Mouse (Mus musculus) frontal cortex, adult 2 months (tissue): ENCODE data around the gene Kank2. TPM values are rescaled to one million over a fixed set of nuclear protein-coding genes. Genes with fewer than 3 reads are reported as not detected.
"Not testable (repeated sequence)": the region's sequence is repeated elsewhere in the genome, so short reads cannot be mapped to it uniquely, and the experiment has no call there.

Experiments used
- DNase-seq, 2 experiments: peaks; one replicate each; pipeline ENCODE4 v3.0.0; 2022; ENCODE audit warnings: low spot score in 1 of 2; ENCODE audit errors: extremely low spot score in 1 of 2
- polyA plus RNA-seq: library from polyadenylated mRNA; depleted of rRNA; stranded (reverse); fragments of >200 nt; gene quantifications from 2 replicates; pipeline ENCODE4 v1.2.3, GENCODE M21; 2012

Gene Kank2
- polyA plus RNA-seq, 1 experiment: 8.0 TPM

- DNase-seq: no peak
Measured at GRCm38 (mm10) chr9:21787654-21788053, 10.9 kb downstream of the Kank2 start.

- peak in 1 of 2 experiments; percentile 73 for DNase-seq
Measured at GRCm38 (mm10) chr9:21786906-21787305, 11.6 kb downstream of the Kank2 start.

- not testable (repeated sequence) for DNase-seq
Measured at GRCm38 (mm10) chr9:21786309-21786708, 12.2 kb downstream of the Kank2 start.

GRCm38 (mm10) chr9:21784517-21785307, 13.8 kb downstream of the Kank2 start:
- no peak for DNase-seq

GRCm38 (mm10) chr9:21781657-21782468, 16.7 kb downstream of the Kank2 start:
- no peak for DNase-seq

GRCm38 (mm10) chr9:21777726-21778125, 20.8 kb downstream of the Kank2 start:
- no peak for DNase-seq

- DNase-seq: no peak
Measured at GRCm38 (mm10) chr9:21774353-21774752, 24.2 kb downstream of the Kank2 start.

GRCm38 (mm10) chr9:21773396-21773795, 25.1 kb downstream of the Kank2 start:
- DNase-seq: not testable (repeated sequence)

- no peak for DNase-seq
Measured at GRCm38 (mm10) chr9:21769558-21770183, 28.9 kb downstream of the Kank2 start.

- DNase-seq: no peak
Measured at GRCm38 (mm10) chr9:21768511-21769411, 29.8 kb downstream of the Kank2 start.

GRCm38 (mm10) chr9:21767896-21768295, 30.6 kb downstream of the Kank2 start:
- DNase-seq: no peak

- DNase-seq: no peak
Measured at GRCm38 (mm10) chr9:21764084-21764999, 34.2 kb downstream of the Kank2 start.

GRCm38 (mm10) chr9:21762135-21762534, 36.4 kb downstream of the Kank2 start:
- DNase-seq: no peak

- peak; percentile 90 to 98 for DNase-seq
Measured at GRCm38 (mm10) chr9:21760155-21761088, 38.1 kb downstream of the Kank2 start, which contains the start of gene Spc24. Spc24 (minus strand) TSS chr9:21760303.

- no peak for DNase-seq
Measured at GRCm38 (mm10) chr9:21759718-21760117, 38.8 kb downstream of the Kank2 start.

- no peak for DNase-seq
Measured at GRCm38 (mm10) chr9:21758576-21759529, 39.7 kb downstream of the Kank2 start.
